Comparison of ENCODE assay signal across 21 mouse cellular contexts in the genomic region with DNA sequence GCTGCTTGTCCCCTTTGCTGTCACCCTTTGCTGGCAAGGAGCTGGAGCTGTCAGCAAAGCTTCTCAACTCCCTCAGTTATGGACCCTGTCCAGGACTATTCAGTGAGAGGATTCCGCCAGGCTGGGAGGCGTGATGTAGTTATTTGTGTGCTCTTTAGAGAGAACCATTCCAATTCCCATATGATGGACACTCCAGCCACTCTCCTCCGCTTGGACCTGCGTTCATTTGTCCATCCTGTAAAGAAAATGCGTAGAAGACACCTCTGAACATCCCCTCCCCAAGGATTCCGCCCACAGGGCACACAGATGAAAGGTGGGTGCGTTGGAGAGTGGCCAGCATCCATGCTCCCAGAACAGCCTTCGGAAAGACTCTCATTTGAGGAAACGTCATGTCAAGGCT. TPM values are rescaled to one million over a fixed set of nuclear protein-coding genes. Genes with fewer than 3 reads are reported as not detected.
DNase-seq lines count a peak whose midpoint lies in the region; ATAC-seq lines count a peak whose summit lies in the region.
"Had no signal": no experiment of that assay in that cellular context is flagged by ENCODE, and none has a peak within 500 bp of the region (broad histone marks: within the 10 kb centered on the region; RNA-seq: fewer than 3 reads in every experiment).

No protein-coding gene starts in this region.

- ATAC-seq in CD4-positive, CD25-positive, alpha-beta regulatory T cell, adult 4 months: no peak
- ATAC-seq: activated CD4-positive, CD25-positive, alpha-beta regulatory T cell, adult 4 months; forebrain, embryonic 14.5 days; hindbrain, postnatal 0 days; Patski had no signal

- peak; percentile 89 for DNase-seq in heart, adult 11 months
- DNase-seq in heart, adult 8-10 months (ENCODE audit: low spot score): no peak
- DNase-seq in left cerebral cortex, postnatal 36 days (ENCODE audit: low spot score in 2 of 2): peak; percentile 57 to 69
- DNase-seq in left cerebral cortex, postnatal 4 days: no peak
- peak; percentile 76 for DNase-seq in brain, adult 2 months (ENCODE audit: low read depth, low spot score)
- peak; percentile 52 for DNase-seq in right cerebral cortex, postnatal 14 days
- DNase-seq in spleen, postnatal 10 days (ENCODE audit: low spot score in 2 of 2): no peak
- DNase-seq: adrenal gland, postnatal 36 days; cerebellum, adult 11 months; cerebellum, adult 8-10 months; cerebellum, postnatal 14 days; embryo, embryonic 11 days; gastrocnemius, adult 2 months; gastrocnemius, postnatal 25 days; heart, postnatal 10 days; heart, postnatal 4 days had no signal

- intact Hi-C loops in left cerebral cortex, postnatal 36 days (cut with DNase I): loop anchor here (5.0 kb wide), 1 partner anchor 196 kb away; no protein-coding TSS in a partner anchor
- intact Hi-C loops in left cerebral cortex, postnatal 4 days (cut with DNase I): loop anchor here (10.0 kb wide), 1 partner anchor 194 kb away; no protein-coding TSS in a partner anchor

RNA-seq across cellular contexts. Expression of a gene that starts 12.4 kb away (rescaled TPM):
- 10 to 100 TPM in 3 of 4 experiments, 1 to 10 TPM in 1; 8.1 to 12.6 (median 10.9) TPM for total RNA-seq in heart, adult 8-10 months (2022)
- total RNA-seq in left cerebral cortex, postnatal 36 days (2021): 1 to 10 TPM; 6.3 to 7.2 TPM
- total RNA-seq in left cerebral cortex, postnatal 4 days (2021): 1 to 10 TPM; 7.4 to 7.6 TPM
- not detected for polyA plus RNA-seq in CD4-positive, CD25-positive, alpha-beta regulatory T cell, adult 4 months (2017; shearing (Covaris generic))

Comparison
In these comparisons a context has a peak if more than half of its experiments do, and no peak if none do; other contexts are left out.
1. DNase-seq: peak in heart, adult 11 months (single experiment), left cerebral cortex, postnatal 36 days (2 of 2), brain, adult 2 months (single experiment) and right cerebral cortex, postnatal 14 days (single experiment); none in heart, adult 8-10 months (single experiment), left cerebral cortex, postnatal 4 days (single experiment) and spleen, postnatal 10 days (0 of 2).